Mouse (Mus musculus) heart, embryonic 12.5 days (tissue): Measurements from ENCODE around the gene Cgref1. TPM values are rescaled to one million over a fixed set of nuclear protein-coding genes. Genes with fewer than 3 reads are reported as not detected.

Source experiments
- ATAC-seq: fragments of 200-750 bp; cut with Nextera tagmentation; 2 replicates; pipeline ENCODE4 v1.8.0; 2017; ENCODE audit warnings: moderate TSS enrichment, moderate library complexity; ENCODE audit not compliant: insufficient number of reproducible peaks, low FRiP score
- H3K27ac ChIP-seq: fragments of 300-500 bp; sonication (generic); 2 replicates; pipeline ENCODE4 v1.5.1; 2016; ENCODE audit warnings: mild to moderate bottlenecking, moderate library complexity; ENCODE audit not compliant: poor library complexity, severe bottlenecking
- H3K27me3 ChIP-seq: fragments of 300-500 bp; sonication (generic); replicated peaks from 2 replicates; pipeline ENCODE4 v1.6.1; 2016; ENCODE audit warnings: mild to moderate bottlenecking, moderate library complexity
- H3K36me3 ChIP-seq: fragments of 300-500 bp; sonication (generic); 2 replicates; pipeline ENCODE4 v1.6.1; 2016; ENCODE audit warnings: mild to moderate bottlenecking, moderate library complexity
- H3K4me1 ChIP-seq: fragments of 300-500 bp; sonication (generic); replicated peaks from 2 replicates; pipeline ENCODE4 v1.6.1; 2016; ENCODE audit warnings: mild to moderate bottlenecking
- H3K4me2 ChIP-seq: fragments of 300-500 bp; sonication (generic); 2 replicates; pipeline ENCODE4 v1.6.1; 2016; ENCODE audit warnings: mild to moderate bottlenecking, moderate library complexity
- H3K4me3 ChIP-seq: fragments of 300-500 bp; sonication (generic); 2 replicates; pipeline ENCODE4 v1.5.1; 2016; ENCODE audit warnings: mild to moderate bottlenecking
- H3K9ac ChIP-seq: fragments of 300-500 bp; sonication (generic); 2 replicates; pipeline ENCODE4 v1.6.1; 2016; ENCODE audit warnings: mild to moderate bottlenecking, moderate library complexity
- H3K9me3 ChIP-seq: fragments of 300-500 bp; sonication (generic); replicated peaks from 2 replicates; pipeline ENCODE4 v1.6.1; 2016; ENCODE audit warnings: mild to moderate bottlenecking, moderate library complexity
- WGBS: fragments of 180-500 bp; shearing (Covaris S2); methylation state at CpG from one replicate; pipeline ENCODE4 v1.1.7; 2016; 5-methylcytosine and 5-hydroxymethylcytosine counted together
- polyA plus RNA-seq: library from polyadenylated mRNA; unstranded; fragments of >200 nt; fragmentation: Nextera tagmentation; extraction: Ambion mirVana; gene quantifications from 2 replicates; pipeline ENCODE4 v1.2.1, GENCODE M21; 2016

Cgref1 gene
- polyA plus RNA-seq, 1 experiment from 2014 or later = 4.9 TPM

- no peaks in the 10 kb centered on the region for H3K27me3 ChIP-seq
- peak overlapping the region; percentile 74; the same call in 1 of the 2 replicates for H3K4me2 ChIP-seq
- peak overlapping the region; percentile 52; the same call in 1 of the 2 replicates for H3K27ac ChIP-seq
- H3K9me3 ChIP-seq = no peaks in the 10 kb centered on the region
- 0 out of 2 replicates have a peak overlapping the region, but pooled peaks have one; percentile 21 for H3K9ac ChIP-seq
- no peak for ATAC-seq
- H3K36me3 ChIP-seq = peaks cover 44% of the 10 kb centered on the region
- WGBS = 91% methylated on average over 9 of the region's 9 CpGs
- H3K4me1 ChIP-seq = peaks cover 83% of the 10 kb centered on the region
- no peak overlapping the region for H3K4me3 ChIP-seq
These were observed 28.6 kb downstream of the Cgref1 start for GRCm38 (mm10) chr5:30916841-30917240.

GRCm38 (mm10) chr5:30915974-30916433, 29.4 kb downstream of the Cgref1 start:
- Histone ChIP-seq H3K36me3 (peaks cover 44% of the 10 kb centered on the region), H3K9me3 (no peaks in the 10 kb centered on the region), H3K27me3 (no peaks in the 10 kb centered on the region), H3K4me2 (peak overlapping the region; percentile 74), H3K4me1 (peaks cover 85% of the 10 kb centered on the region), H3K27ac (peak overlapping the region; percentile 94), H3K9ac (peak overlapping the region; percentile 75; the same call in 1 of the 2 replicates), H3K4me3 (peak overlapping the region; percentile 51)
- 1% methylated on average over 7 of the region's 7 CpGs for WGBS
- peak; percentile 49 for ATAC-seq

GRCm38 (mm10) chr5:30915456-30915855, 29.9 kb downstream of the Cgref1 start:
- whole genome bisulfite sequencing = 54% methylated on average over 9 of the region's 9 CpGs
- Histone ChIP-seq H3K27ac (peak overlapping the region; percentile 94), H3K4me2 (peak overlapping the region; percentile 74), H3K9ac (peak overlapping the region; percentile 75), H3K27me3 (no peaks in the 10 kb centered on the region), H3K9me3 (no peaks in the 10 kb centered on the region), H3K4me1 (peaks cover 85% of the 10 kb centered on the region), H3K36me3 (peaks cover 39% of the 10 kb centered on the region), H3K4me3 (peak overlapping the region; percentile 51)
- ATAC-seq = no peak

GRCm38 (mm10) chr5:30914849-30915248, 30.5 kb downstream of the Cgref1 start:
- Histone ChIP-seq H3K4me1 (peaks cover 81% of the 10 kb centered on the region), H3K4me2 (peak overlapping the region; percentile 74)

GRCm38 (mm10) chr5:30914101-30914635, 31.2 kb downstream of the Cgref1 start:
- H3K27ac ChIP-seq = peak overlapping the region; percentile 94
- H3K36me3 ChIP-seq = peaks cover 26% of the 10 kb centered on the region
- H3K4me3 ChIP-seq = peak overlapping the region; percentile 51
- peaks cover 85% of the 10 kb centered on the region for H3K4me1 ChIP-seq
- H3K4me2 ChIP-seq = peak overlapping the region; percentile 74
- 65% methylated on average over 7 of the region's 7 CpGs for WGBS
- no peak for ATAC-seq
- no peaks in the 10 kb centered on the region for H3K27me3 ChIP-seq
- H3K9ac ChIP-seq = peak overlapping the region; percentile 75
- H3K9me3 ChIP-seq = no peaks in the 10 kb centered on the region

More at GRCm38 (mm10) chr5:30914849-30915248, 30.5 kb downstream of the Cgref1 start:
- Histone ChIP-seq H3K4me3 (peak overlapping the region; percentile 51), H3K9me3 (no peaks in the 10 kb centered on the region), H3K9ac (peak overlapping the region; percentile 75), H3K36me3 (peaks cover 33% of the 10 kb centered on the region), H3K27me3 (no peaks in the 10 kb centered on the region), H3K27ac (peak overlapping the region; percentile 94)
- no peak for ATAC-seq
- WGBS = 57% methylated on average over 6 of the region's 6 CpGs

GRCm38 (mm10) chr5:30913060-30913841, 32.1 kb downstream of the Cgref1 start, which contains the start of gene Emilin1:
Emilin1 (plus strand) TSS chr5:30913402.
- ATAC-seq = peak; percentile 80
- peak within 1 kb of the TSS; percentile 51 for H3K4me3 ChIP-seq
- no peaks in the 10 kb centered on the region for H3K9me3 ChIP-seq
- H3K4me1 ChIP-seq = peaks cover 89% of the 10 kb centered on the region
- WGBS = 19% methylated on average over 13 of the region's 13 CpGs
- peak within 1 kb of the TSS; percentile 94 for H3K27ac ChIP-seq
- peak within 1 kb of the TSS; percentile 74 for H3K4me2 ChIP-seq
- H3K36me3 ChIP-seq = peaks cover 17% of the 10 kb centered on the region
- H3K27me3 ChIP-seq = no peaks in the 10 kb centered on the region
- H3K9ac ChIP-seq = peak within 1 kb of the TSS; percentile 75

GRCm38 (mm10) chr5:30912156-30912555, 33.2 kb downstream of the Cgref1 start:
- no peak overlapping the region for H3K4me3 ChIP-seq
- no peaks in the 10 kb centered on the region for H3K27me3 ChIP-seq
- H3K9me3 ChIP-seq = no peaks in the 10 kb centered on the region
- H3K4me2 ChIP-seq = no peak overlapping the region
- WGBS = 50% methylated on average over 5 of the region's 5 CpGs
- H3K9ac ChIP-seq = no peak overlapping the region
- no peak for ATAC-seq
- H3K4me1 ChIP-seq = peaks cover 83% of the 10 kb centered on the region
- H3K36me3 ChIP-seq = peaks cover 6% of the 10 kb centered on the region
- peak overlapping the region; percentile 94 for H3K27ac ChIP-seq

GRCm38 (mm10) chr5:30910481-30910880, 34.9 kb downstream of the Cgref1 start:
- H3K27ac ChIP-seq = peak overlapping the region; percentile 25; the same call in 1 of the 2 replicates
- peaks cover 8% of the 10 kb centered on the region; the same call in 1 of the 2 replicates for H3K36me3 ChIP-seq
- no peak overlapping the region for H3K4me2 ChIP-seq
- H3K9ac ChIP-seq = no peak overlapping the region; the same call in 1 of the 2 replicates
- H3K4me3 ChIP-seq = no peak overlapping the region
- H3K4me1 ChIP-seq = peaks cover 81% of the 10 kb centered on the region
- no peaks in the 10 kb centered on the region for H3K27me3 ChIP-seq
- H3K9me3 ChIP-seq = no peaks in the 10 kb centered on the region
- no peak for ATAC-seq

- H3K4me1 ChIP-seq = peaks cover 78% of the 10 kb centered on the region
- H3K4me2 ChIP-seq = no peak overlapping the region
- H3K27me3 ChIP-seq = no peaks in the 10 kb centered on the region
- peaks cover 14% of the 10 kb centered on the region for H3K36me3 ChIP-seq
- H3K27ac ChIP-seq = peak overlapping the region; percentile 98
- ATAC-seq = no peak
- H3K9ac ChIP-seq = no peak overlapping the region
- H3K4me3 ChIP-seq = no peak overlapping the region
- H3K9me3 ChIP-seq = no peaks in the 10 kb centered on the region
- 78% methylated on average over 7 of the region's 7 CpGs for WGBS
These were observed 35.5 kb downstream of the Cgref1 start for GRCm38 (mm10) chr5:30909863-30910262.

GRCm38 (mm10) chr5:30909300-30909659, 36.1 kb downstream of the Cgref1 start:
- peaks cover 20% of the 10 kb centered on the region for H3K36me3 ChIP-seq
- no peaks in the 10 kb centered on the region for H3K27me3 ChIP-seq
- no peaks in the 10 kb centered on the region for H3K9me3 ChIP-seq
- H3K4me3 ChIP-seq = no peak overlapping the region
- no peak for ATAC-seq
- H3K4me2 ChIP-seq = peak overlapping the region; percentile 97; the same call in 1 of the 2 replicates
- peak overlapping the region; percentile 98 for H3K27ac ChIP-seq
- no peak overlapping the region; the same call in 1 of the 2 replicates for H3K9ac ChIP-seq
- H3K4me1 ChIP-seq = peaks cover 75% of the 10 kb centered on the region
- WGBS = 14% methylated on average over 7 of the region's 7 CpGs
